Mouse (Mus musculus) colon, adult 2 months (tissue): Measurements from ENCODE around the gene Phkg2. TPM values are rescaled to one million over a fixed set of nuclear protein-coding genes. Genes with fewer than 3 reads are reported as not detected.

Source experiments
- polyA plus RNA-seq: library from polyadenylated mRNA; depleted of rRNA; stranded (reverse); fragments of >200 nt; gene quantifications from 2 replicates; pipeline ENCODE4 v1.2.3, GENCODE M21; 2012; rRNA removed

Gene Phkg2
- 55.0 and 55.1 TPM in 2 replicates for polyA plus RNA-seq

DNA sequence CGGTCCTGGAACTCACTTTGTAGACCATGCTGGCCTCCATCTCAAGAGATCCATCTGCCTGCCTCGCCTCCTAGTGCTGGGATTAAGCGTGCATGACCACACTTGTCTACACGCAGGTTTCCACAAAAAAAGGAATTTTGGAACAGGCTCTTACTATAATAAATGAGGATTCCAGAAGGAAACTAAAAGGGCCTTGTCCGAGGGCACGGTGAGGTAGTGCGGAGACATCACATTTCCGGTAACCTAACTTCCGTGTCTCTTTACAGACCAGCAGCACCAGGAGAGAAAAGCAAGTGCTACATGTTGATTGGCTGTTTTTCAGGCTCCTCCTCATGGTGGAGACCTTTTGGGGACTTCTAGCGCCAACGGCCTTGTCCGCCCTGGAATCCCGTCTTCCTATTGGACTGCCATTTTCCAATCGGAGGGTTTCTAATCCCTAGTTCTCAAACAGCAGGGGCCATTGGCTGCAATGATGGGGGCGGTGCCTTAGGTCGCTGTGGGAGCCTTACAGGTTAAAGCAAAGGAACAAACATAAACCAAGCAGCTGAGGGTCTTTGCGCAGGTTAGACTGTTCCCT, at the start of gene Phkg2:
Gene Phkg2 (plus strand): TSS at position 446 of the 577 bp plus-strand sequence.

DNA sequence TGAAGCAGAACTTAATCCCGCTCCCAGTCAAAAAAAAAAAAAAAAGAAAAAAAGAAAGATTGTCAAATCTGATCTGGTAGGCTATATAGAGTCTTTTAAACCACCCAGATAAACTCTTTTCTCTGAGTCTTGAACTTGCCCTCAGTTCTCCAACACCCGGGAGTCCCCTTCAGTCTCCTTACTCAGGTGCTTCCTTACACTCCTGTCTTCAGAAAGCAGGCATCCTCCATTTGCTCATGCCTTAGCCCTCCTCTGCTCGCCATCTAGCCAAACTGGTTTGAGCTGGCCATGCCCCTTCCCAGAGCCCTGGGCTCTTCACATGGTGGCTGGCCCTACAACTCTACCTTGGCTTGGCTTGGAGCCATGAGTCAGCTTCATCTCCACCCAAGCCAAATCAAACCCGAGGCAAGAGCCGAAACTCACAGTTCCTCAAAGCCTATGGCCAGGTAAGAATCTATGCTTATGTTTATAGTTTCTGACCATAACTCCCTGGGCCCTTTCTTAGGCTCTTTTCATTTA, 11.7 kb upstream of the Phkg2 start, which contains the start of gene Tmem265:
Gene Tmem265 (plus strand): TSS at position 51 of the 519 bp plus-strand sequence.

GRCm38 (mm10) chr7:127588011-127588871, 15.1 kb downstream of the Phkg2 start, which contains the start of the genes Ccdc189 and Rnf40:
TSS of gene Ccdc189 (minus strand) at chr7:127588595.
TSS of gene Rnf40 (plus strand) at chr7:127588767.

GRCm38 (mm10) chr7:127614891-127615843, 42.0 kb downstream of the Phkg2 start, which contains the start of gene Zfp629:
TSS of gene Zfp629 (minus strand) at chr7:127615797.

Other genes starting within 250 kb of the Phkg2 start
- gene Zfp768, start 227.8 kb upstream of the Phkg2 start, polyA plus RNA-seq = 50.1 and 52.5 TPM in 2 replicates
- gene Zfp747, start 197.3 kb upstream of the Phkg2 start, polyA plus RNA-seq = 13.0 and 13.4 TPM in 2 replicates
- gene 9130019O22Rik, start 186.2 kb upstream of the Phkg2 start, polyA plus RNA-seq = 4.5 and 4.7 TPM in 2 replicates
- 9.8 and 10.4 TPM in 2 replicates for gene E430018J23Rik, start 179.7 kb upstream of the Phkg2 start, polyA plus RNA-seq
- 7.7 and 7.9 TPM in 2 replicates for gene Zfp764, start 166.5 kb upstream of the Phkg2 start, polyA plus RNA-seq
- 24.4 and 29.7 TPM in 2 replicates for gene Zfp688, start 151.3 kb upstream of the Phkg2 start, polyA plus RNA-seq
- gene Zfp689, start 124.2 kb upstream of the Phkg2 start, polyA plus RNA-seq = 4.1 and 4.6 TPM in 2 replicates
- 75.9 and 78.1 TPM in 2 replicates for gene Prr14, start 113.7 kb upstream of the Phkg2 start, polyA plus RNA-seq
- 24.0 and 34.3 TPM in 2 replicates for gene Fbrs, start 94.1 kb upstream of the Phkg2 start, polyA plus RNA-seq
- 19.2 TPM in 2 replicates for gene Srcap, start 61.4 kb upstream of the Phkg2 start, polyA plus RNA-seq
- 9.9 and 12.4 TPM in 2 replicates for gene Gm42715, start 53.8 kb upstream of the Phkg2 start, polyA plus RNA-seq
- gene Tmem265, start 11.9 kb upstream of the Phkg2 start, polyA plus RNA-seq = 0.83 and 2.6 TPM in 2 replicates
- 3.1 and 3.2 TPM in 2 replicates for gene Ccdc189, start 15.3 kb downstream of the Phkg2 start, polyA plus RNA-seq
- gene Rnf40, start 15.4 kb downstream of the Phkg2 start, polyA plus RNA-seq = 24.1 and 24.4 TPM in 2 replicates
- gene Zfp629, start 42.5 kb downstream of the Phkg2 start, polyA plus RNA-seq = 8.3 and 8.5 TPM in 2 replicates
- gene Bcl7c, start 135.6 kb downstream of the Phkg2 start, polyA plus RNA-seq = 30.5 and 30.6 TPM in 2 replicates
- gene Ctf1, start 139.4 kb downstream of the Phkg2 start, polyA plus RNA-seq = 17.1 and 23.7 TPM in 2 replicates
- not detected in 2 replicates for gene Ctf2, start 158.8 kb downstream of the Phkg2 start, polyA plus RNA-seq
- 47.9 and 56.8 TPM in 2 replicates for gene Fbxl19, start 171.2 kb downstream of the Phkg2 start, polyA plus RNA-seq
- 35.4 and 46.9 TPM in 2 replicates for gene Orai3, start 196.5 kb downstream of the Phkg2 start, polyA plus RNA-seq
- 8.2 and 9.2 TPM in 2 replicates for gene Setd1a, start 203.3 kb downstream of the Phkg2 start, polyA plus RNA-seq
- gene Gm49388, start 212.3 kb downstream of the Phkg2 start, polyA plus RNA-seq = 0.86 TPM in 1 of 2 replicates, not detected in the other
- 64.8 and 84.2 TPM in 2 replicates for gene Hsd3b7, start 227.3 kb downstream of the Phkg2 start, polyA plus RNA-seq